Mouse (Mus musculus) embryonic facial prominence, embryonic 13.5 days (tissue): Measurements from ENCODE around the gene Tcf21. TPM values are rescaled to one million over a fixed set of nuclear protein-coding genes. Genes with fewer than 3 reads are reported as not detected.

Experiments used
- ATAC-seq: fragments of 200-750 bp; cut with Nextera tagmentation; 2 replicates; pipeline ENCODE4 v1.8.0; 2017; ENCODE audit warnings: low read depth; ENCODE audit not compliant: insufficient number of reproducible peaks, insufficient read depth, low FRiP score, low TSS enrichment
- H3K27ac ChIP-seq: fragments of 300-500 bp; sonication (generic); 2 replicates; pipeline ENCODE4 v1.5.1; 2015; ENCODE audit warnings: moderate library complexity, mild to moderate bottlenecking, inconsistent platforms
- H3K27me3 ChIP-seq: fragments of 300-500 bp; sonication (generic); 2 replicates; pipeline ENCODE4 v1.6.1; 2015; ENCODE audit warnings: mild to moderate bottlenecking, inconsistent platforms
- H3K36me3 ChIP-seq: fragments of 300-500 bp; sonication (generic); 2 replicates; pipeline ENCODE4 v1.6.1; 2015; ENCODE audit warnings: mild to moderate bottlenecking, inconsistent platforms
- H3K4me1 ChIP-seq: fragments of 300-500 bp; sonication (generic); 2 replicates; pipeline ENCODE4 v1.6.1; 2015; ENCODE audit warnings: inconsistent platforms
- H3K4me2 ChIP-seq: fragments of 300-500 bp; sonication (generic); 2 replicates; pipeline ENCODE4 v1.6.1; 2015; ENCODE audit warnings: moderate library complexity, mild to moderate bottlenecking, inconsistent platforms
- H3K4me3 ChIP-seq: fragments of 300-500 bp; sonication (generic); 2 replicates; pipeline ENCODE4 v1.5.1; 2015; ENCODE audit warnings: mild to moderate bottlenecking, inconsistent platforms
- H3K9ac ChIP-seq: fragments of 300-500 bp; sonication (generic); 2 replicates; pipeline ENCODE4 v1.6.1; 2015; ENCODE audit warnings: mild to moderate bottlenecking, inconsistent platforms
- H3K9me3 ChIP-seq: fragments of 300-500 bp; sonication (generic); 2 replicates; pipeline ENCODE4 v1.6.1; 2016; ENCODE audit warnings: inconsistent platforms
- WGBS: fragments of 180-500 bp; shearing (Covaris S2); methylation state at CpG from one replicate; pipeline ENCODE4 v1.1.7; 2015; ENCODE audit warnings: mixed read lengths; 5-methylcytosine and 5-hydroxymethylcytosine counted together
- polyA plus RNA-seq: library from polyadenylated mRNA; unstranded; fragments of >200 nt; fragmentation: Nextera tagmentation; extraction: Ambion mirVana; gene quantifications from 2 replicates; pipeline ENCODE4 v1.2.1, GENCODE M21; 2015

Gene Tcf21
- 1.7 and 1.8 TPM in 2 replicates for polyA plus RNA-seq

- Histone ChIP-seq H3K27me3 (peaks cover 95% of the 10 kb centered on the region), H3K4me2 (peak within 1 kb of the TSS; percentile 16; the same call in 1 of the 2 replicates), H3K36me3 (no peaks in the 10 kb centered on the region), H3K9me3 (no peaks in the 10 kb centered on the region), H3K4me3 (peak within 1 kb of the TSS; percentile 21), H3K27ac (no peak within 1 kb of the TSS), H3K4me1 (peaks cover 14% of the 10 kb centered on the region; the same call in 1 of the 2 replicates), H3K9ac (no peak within 1 kb of the TSS)
- 2% methylated on average over 20 of the region's 20 CpGs for WGBS
- no peak for ATAC-seq
Observed at GRCm38 (mm10) chr10:22819871-22820590, at the start of gene Tcf21. Gene Tcf21 (minus strand): TSS chr10:22820174.

- 32% methylated on average over 8 of the region's 8 CpGs for WGBS
Observed at GRCm38 (mm10) chr10:22868386-22868918, 48.5 kb upstream of the Tcf21 start.

DNA sequence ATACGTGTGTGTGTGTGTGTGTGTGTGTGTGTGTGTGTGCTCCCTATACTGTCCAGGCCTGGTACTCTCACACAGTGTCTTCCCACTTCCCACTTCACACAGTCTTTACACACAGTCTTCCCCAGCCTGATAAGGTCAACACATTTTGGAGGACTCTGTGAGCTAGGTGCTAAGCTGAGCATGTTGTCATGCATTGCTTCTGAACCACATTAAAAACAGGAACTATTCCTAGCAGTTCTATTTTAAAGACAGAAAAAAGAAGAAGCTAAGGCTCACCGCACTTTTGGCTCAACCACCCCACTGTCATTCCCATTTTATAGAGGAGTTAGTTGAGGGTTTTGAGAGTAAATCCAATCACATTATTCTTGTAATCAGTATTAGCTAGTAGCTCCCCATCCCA lies 47.2 kb upstream of the Tcf21 start:
- Histone ChIP-seq H3K27ac (no peak overlapping the region), H3K4me3 (no peak overlapping the region)

More at GRCm38 (mm10) chr10:22868386-22868918, 48.5 kb upstream of the Tcf21 start:
- Histone ChIP-seq H3K4me2 (no peak overlapping the region), H3K9ac (no peak overlapping the region), H3K4me1 (peaks cover 6% of the 10 kb centered on the region; the same call in 1 of the 2 replicates), H3K9me3 (no peaks in the 10 kb centered on the region), H3K27me3 (no peaks in the 10 kb centered on the region), H3K36me3 (no peaks in the 10 kb centered on the region), H3K27ac (no peak overlapping the region), H3K4me3 (no peak overlapping the region)
- ATAC-seq, result no peak

DNA sequence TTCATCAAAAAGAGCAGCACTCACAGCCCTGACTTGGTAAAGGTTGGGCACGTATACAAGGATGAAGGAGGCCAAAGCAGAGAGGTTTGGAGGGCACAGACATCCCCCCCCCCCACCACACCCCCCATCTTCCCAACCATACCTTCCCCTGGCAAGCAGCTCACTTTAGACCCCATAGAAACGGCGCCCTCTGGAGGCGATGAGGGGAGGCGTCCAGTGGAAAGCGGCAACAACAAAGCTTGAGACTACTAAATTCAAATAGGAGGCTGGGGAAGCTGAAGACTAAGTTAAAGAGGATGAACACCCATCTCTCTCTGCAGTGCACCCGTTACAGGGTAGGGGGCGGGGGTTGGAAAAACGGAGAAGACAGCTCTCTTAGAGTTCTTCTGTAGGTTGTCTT lies 38.1 kb upstream of the Tcf21 start:
- Histone ChIP-seq H3K27me3 (no peaks in the 10 kb centered on the region; the same call in 1 of the 2 replicates), H3K9me3 (no peaks in the 10 kb centered on the region), H3K36me3 (no peaks in the 10 kb centered on the region), H3K4me3 (no peak overlapping the region), H3K27ac (no peak overlapping the region), H3K4me2 (no peak overlapping the region), H3K9ac (no peak overlapping the region), H3K4me1 (no peaks in the 10 kb centered on the region)
- ATAC-seq, result no peak
- 28% methylated on average over 9 of the region's 9 CpGs for WGBS

More for the DNA sequence above, 47.2 kb upstream of the Tcf21 start:
- H3K36me3 ChIP-seq, result no peaks in the 10 kb centered on the region
- no peak overlapping the region for H3K4me2 ChIP-seq
- no peaks in the 10 kb centered on the region for H3K9me3 ChIP-seq
- peaks cover 6% of the 10 kb centered on the region; the same call in 1 of the 2 replicates for H3K4me1 ChIP-seq
- 83% methylated on average over 2 of the region's 2 CpGs for WGBS
- ATAC-seq, result no peak
- H3K27me3 ChIP-seq, result no peaks in the 10 kb centered on the region
- H3K9ac ChIP-seq, result no peak overlapping the region

GRCm38 (mm10) chr10:22854330-22854729 lies 34.4 kb upstream of the Tcf21 start:
- Histone ChIP-seq H3K27me3 (no peaks in the 10 kb centered on the region; the same call in 1 of the 2 replicates), H3K9ac (no peak overlapping the region), H3K36me3 (no peaks in the 10 kb centered on the region), H3K4me2 (no peak overlapping the region), H3K27ac (no peak overlapping the region), H3K4me3 (no peak overlapping the region), H3K4me1 (no peaks in the 10 kb centered on the region), H3K9me3 (no peaks in the 10 kb centered on the region)
- WGBS, result 40% methylated on average over 7 of the region's 7 CpGs
- no peak for ATAC-seq

- no peak overlapping the region for H3K4me2 ChIP-seq
- H3K4me3 ChIP-seq, result no peak overlapping the region
- WGBS, result 6% methylated on average over 3 of the region's 3 CpGs
- H3K9me3 ChIP-seq, result no peaks in the 10 kb centered on the region
- H3K27ac ChIP-seq, result no peak overlapping the region
- no peak overlapping the region for H3K9ac ChIP-seq
- H3K27me3 ChIP-seq, result peaks cover 78% of the 10 kb centered on the region
- ATAC-seq, result no peak
- H3K4me1 ChIP-seq, result peaks cover 6% of the 10 kb centered on the region
- H3K36me3 ChIP-seq, result no peaks in the 10 kb centered on the region
Observed at GRCm38 (mm10) chr10:22845351-22845750, 25.4 kb upstream of the Tcf21 start.

DNA sequence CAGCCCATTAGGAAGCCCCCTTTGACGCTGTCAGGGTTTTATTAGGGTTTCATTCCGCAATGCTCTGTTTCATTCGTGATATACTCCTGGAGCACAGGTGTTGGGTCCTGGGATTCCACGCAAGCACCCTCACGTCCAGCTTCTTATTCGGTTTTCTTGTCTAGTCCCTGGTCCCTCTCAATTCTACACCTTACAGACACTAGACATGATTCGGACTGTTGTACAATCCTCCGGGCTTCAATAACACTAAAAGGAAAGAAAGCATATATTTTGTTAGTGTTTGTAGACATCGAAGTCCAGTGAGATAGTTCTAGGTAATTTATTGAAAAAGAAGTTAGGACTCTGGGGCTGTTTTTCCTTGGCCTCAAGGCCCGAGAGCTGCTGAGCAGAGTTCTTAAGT lies 24.8 kb upstream of the Tcf21 start:
- Histone ChIP-seq H3K4me2 (no peak overlapping the region), H3K4me3 (no peak overlapping the region), H3K9ac (no peak overlapping the region), H3K27ac (no peak overlapping the region), H3K36me3 (no peaks in the 10 kb centered on the region), H3K9me3 (no peaks in the 10 kb centered on the region), H3K27me3 (peaks cover 83% of the 10 kb centered on the region), H3K4me1 (peaks cover 6% of the 10 kb centered on the region)
- whole genome bisulfite sequencing, result 8% methylated on average over 10 of the region's 10 CpGs
- no peak for ATAC-seq

GRCm38 (mm10) chr10:22843440-22844361 lies 23.7 kb upstream of the Tcf21 start:
- Histone ChIP-seq H3K4me2 (peak overlapping the region; percentile 20; the same call in 1 of the 2 replicates), H3K27me3 (peaks cover 86% of the 10 kb centered on the region), H3K4me3 (no peak overlapping the region), H3K36me3 (no peaks in the 10 kb centered on the region), H3K9ac (no peak overlapping the region), H3K27ac (no peak overlapping the region), H3K4me1 (peaks cover 6% of the 10 kb centered on the region), H3K9me3 (no peaks in the 10 kb centered on the region)
- WGBS, result under 1% methylated on average over 26 of the region's 26 CpGs
- no peak for ATAC-seq

DNA sequence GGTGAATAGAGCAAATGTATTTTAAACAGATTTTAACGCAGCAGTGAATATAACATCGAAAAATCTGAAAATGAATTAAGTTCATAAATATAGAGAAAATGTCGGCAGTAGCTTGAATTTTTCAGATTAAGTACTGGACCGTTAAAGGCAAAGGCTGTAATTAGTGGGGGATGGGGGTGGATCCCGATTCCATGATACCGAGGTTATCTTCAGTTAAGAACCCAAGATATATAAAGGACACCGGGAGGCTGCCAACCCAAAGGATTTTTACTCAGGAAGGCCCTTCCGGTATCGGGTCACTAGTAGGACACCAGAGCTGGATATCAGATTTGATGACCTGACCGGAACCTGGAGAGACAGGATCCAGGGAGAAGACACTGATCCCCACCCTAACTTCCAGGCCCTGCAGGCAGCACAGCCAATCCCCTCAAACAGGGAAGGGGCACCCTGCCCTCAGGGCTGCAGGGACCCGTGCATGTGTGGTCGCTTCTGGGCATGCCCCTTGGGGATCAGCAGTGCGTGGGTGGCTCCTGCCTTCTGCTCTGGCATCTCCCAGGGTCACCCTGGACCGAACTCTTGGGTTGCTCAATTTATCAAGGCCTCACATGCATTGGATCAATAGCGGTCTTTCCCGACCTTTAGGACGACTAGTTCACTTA lies 22.9 kb upstream of the Tcf21 start:
- ATAC-seq, result no peak
- Histone ChIP-seq H3K4me2 (no peak overlapping the region), H3K4me3 (no peak overlapping the region), H3K9ac (no peak overlapping the region), H3K27ac (no peak overlapping the region), H3K9me3 (no peaks in the 10 kb centered on the region), H3K27me3 (peaks cover 87% of the 10 kb centered on the region), H3K4me1 (peaks cover 6% of the 10 kb centered on the region), H3K36me3 (no peaks in the 10 kb centered on the region)
- WGBS, result 3% methylated on average over 17 of the region's 17 CpGs

GRCm38 (mm10) chr10:22842113-22842512 lies 22.1 kb upstream of the Tcf21 start:
- H3K9ac ChIP-seq, result no peak overlapping the region
- peaks cover 6% of the 10 kb centered on the region for H3K4me1 ChIP-seq
- no peak overlapping the region for H3K4me2 ChIP-seq
- H3K9me3 ChIP-seq, result no peaks in the 10 kb centered on the region
- ATAC-seq, result no peak
- H3K27me3 ChIP-seq, result peaks cover 88% of the 10 kb centered on the region
- no peak overlapping the region for H3K4me3 ChIP-seq
- WGBS, result 4% methylated on average over 4 of the region's 4 CpGs
- H3K36me3 ChIP-seq, result no peaks in the 10 kb centered on the region
- no peak overlapping the region for H3K27ac ChIP-seq

GRCm38 (mm10) chr10:22826244-22826643 lies 6.3 kb upstream of the Tcf21 start:
- no peak overlapping the region for H3K27ac ChIP-seq
- peaks cover 56% of the 10 kb centered on the region for H3K27me3 ChIP-seq
- H3K9me3 ChIP-seq, result no peaks in the 10 kb centered on the region
- H3K36me3 ChIP-seq, result no peaks in the 10 kb centered on the region
- no peak for ATAC-seq
- no peak overlapping the region for H3K9ac ChIP-seq
- H3K4me3 ChIP-seq, result no peak overlapping the region
- no peak overlapping the region for H3K4me2 ChIP-seq
- H3K4me1 ChIP-seq, result no peaks in the 10 kb centered on the region
- WGBS, result 84% methylated on average over 2 of the region's 2 CpGs
